Mouse (Mus musculus): ENCODE measurements around the gene Enkur. TPM values are rescaled to one million over a fixed set of nuclear protein-coding genes. Genes with fewer than 3 reads are reported as not detected.
"Not testable (repeated sequence)": the region's sequence is repeated elsewhere in the genome, so short reads cannot be mapped to it uniquely, and the experiment has no call there.

Gene Enkur
- total RNA-seq (2014; fragmentation: Nextera tagmentation) (not detected in 2 replicates), total RNA-seq (2017) (0.22 and 0.52 TPM in 2 replicates), polyA plus RNA-seq (2012) (not detected in 2 replicates)

GRCm38 (mm10) chr2:21204912-21205830, at the start of gene Enkur, which contains the start of gene Thnsl1:
Gene Enkur, minus strand, starts transcription at chr2:21205365.
Gene Thnsl1, plus strand, starts transcription at chr2:21205724.
- ATAC-seq (ENCODE audit: extremely low read depth, insufficient number of reproducible peaks, low FRiP score, poor library complexity, severe bottlenecking): peak; percentile 97
- Histone ChIP-seq H3K36me3 (replicated peaks) (no peaks in the 10 kb centered on the region), H3K27me3 (ENCODE audit: insufficient read depth, low read length) (no peaks in the 10 kb centered on the region), H3K9me3 (replicated peaks) (no peaks in the 10 kb centered on the region), H3K4me1 (ENCODE audit: insufficient read depth, low read depth, low read length) (peaks cover 19% of the 10 kb centered on the region), H3K4me3 (ENCODE audit: low read depth, low read length) (peak within 1 kb of the TSS; percentile 77)
- peak; percentile 84 for DNase-seq (ENCODE audit: low spot score)
- no peak for TF ChIP-seq CTCF (IDR thresholded peaks at IDR 0.05; ENCODE audit: low read depth, low read length)
- TF ChIP-seq POLR2AphosphoS5 (IDR thresholded peaks at IDR 0.05; ENCODE audit: insufficient replicate concordance, low read depth, low read length): no peak
- TF ChIP-seq GATA2 (IDR thresholded peaks at IDR 0.05; ENCODE audit: borderline replicate concordance, low read depth, low read length): no peak
- no peak for TF ChIP-seq GATA1 (IDR thresholded peaks at IDR 0.05; ENCODE audit: borderline replicate concordance, low read length)
- TF ChIP-seq TAL1 (conservative IDR thresholded peaks at IDR 0.05; ENCODE audit: low read depth, low read length): no peak

- ATAC-seq (ENCODE audit: extremely low read depth, insufficient number of reproducible peaks, low FRiP score, poor library complexity, severe bottlenecking): no peak
- no peak for DNase-seq (ENCODE audit: low spot score)
- Histone ChIP-seq H3K4me3 (ENCODE audit: low read depth, low read length) (no peak overlapping the region), H3K36me3 (replicated peaks) (no peaks in the 10 kb centered on the region), H3K9me3 (replicated peaks) (no peaks in the 10 kb centered on the region), H3K4me1 (ENCODE audit: insufficient read depth, low read depth, low read length) (no peaks in the 10 kb centered on the region), H3K27me3 (ENCODE audit: insufficient read depth, low read length) (0 out of 2 replicates have a peak, but pooled peaks cover 2% of the 10 kb centered on the region)
- no peak for TF ChIP-seq GATA1 (IDR thresholded peaks at IDR 0.05; ENCODE audit: borderline replicate concordance, low read length)
These were observed 49.1 kb upstream of the Enkur start for GRCm38 (mm10) chr2:21254308-21254707.

GRCm38 (mm10) chr2:21253644-21254043, 48.5 kb upstream of the Enkur start:
- no peaks in the 10 kb centered on the region for H3K4me1 ChIP-seq (ENCODE audit: insufficient read depth, low read depth, low read length)
- H3K27me3 ChIP-seq (ENCODE audit: insufficient read depth, low read length): 0 out of 2 replicates have a peak, but pooled peaks cover 2% of the 10 kb centered on the region
- no peak for DNase-seq (ENCODE audit: low spot score)
- TF ChIP-seq CTCF (IDR thresholded peaks at IDR 0.05; ENCODE audit: low read depth, low read length): no peak
- TF ChIP-seq POLR2AphosphoS5 (IDR thresholded peaks at IDR 0.05; ENCODE audit: insufficient replicate concordance, low read depth, low read length): no peak
- no peaks in the 10 kb centered on the region for H3K9me3 ChIP-seq (replicated peaks)
- no peak overlapping the region for H3K4me3 ChIP-seq (ENCODE audit: low read depth, low read length)
- no peak for ATAC-seq (ENCODE audit: extremely low read depth, insufficient number of reproducible peaks, low FRiP score, poor library complexity, severe bottlenecking)
- H3K36me3 ChIP-seq (replicated peaks): no peaks in the 10 kb centered on the region

GRCm38 (mm10) chr2:21245477-21246102, 40.4 kb upstream of the Enkur start:
- DNase-seq (ENCODE audit: low spot score): no peak
- Histone ChIP-seq H3K4me3 (ENCODE audit: low read depth, low read length) (no peak overlapping the region), H3K9me3 (replicated peaks) (no peaks in the 10 kb centered on the region), H3K27me3 (ENCODE audit: insufficient read depth, low read length) (no peaks in the 10 kb centered on the region), H3K36me3 (replicated peaks) (no peaks in the 10 kb centered on the region), H3K4me1 (ENCODE audit: insufficient read depth, low read depth, low read length) (no peaks in the 10 kb centered on the region)
- TF ChIP-seq TAL1 (conservative IDR thresholded peaks at IDR 0.05; ENCODE audit: low read depth, low read length) (no peak), GATA1 (IDR thresholded peaks at IDR 0.05; ENCODE audit: borderline replicate concordance, low read length) (no peak), POLR2AphosphoS5 (IDR thresholded peaks at IDR 0.05; ENCODE audit: insufficient replicate concordance, low read depth, low read length) (no peak), CTCF (IDR thresholded peaks at IDR 0.05; ENCODE audit: low read depth, low read length) (no peak), GATA2 (IDR thresholded peaks at IDR 0.05; ENCODE audit: borderline replicate concordance, low read depth, low read length) (no peak)
- ATAC-seq (ENCODE audit: extremely low read depth, insufficient number of reproducible peaks, low FRiP score, poor library complexity, severe bottlenecking): no peak

- Histone ChIP-seq H3K27me3 (ENCODE audit: insufficient read depth, low read length) (no peaks in the 10 kb centered on the region), H3K4me1 (ENCODE audit: insufficient read depth, low read depth, low read length) (no peaks in the 10 kb centered on the region), H3K9me3 (replicated peaks) (no peaks in the 10 kb centered on the region), H3K36me3 (replicated peaks) (no peaks in the 10 kb centered on the region), H3K4me3 (ENCODE audit: low read depth, low read length) (no peak overlapping the region)
- DNase-seq (ENCODE audit: low spot score) (no peak), ATAC-seq (ENCODE audit: extremely low read depth, insufficient number of reproducible peaks, low FRiP score, poor library complexity, severe bottlenecking) (no peak)
- no peak for TF ChIP-seq GATA1 (IDR thresholded peaks at IDR 0.05; ENCODE audit: borderline replicate concordance, low read length)
- no peak for TF ChIP-seq GATA2 (IDR thresholded peaks at IDR 0.05; ENCODE audit: borderline replicate concordance, low read depth, low read length)
- no peak for TF ChIP-seq CTCF (IDR thresholded peaks at IDR 0.05; ENCODE audit: low read depth, low read length)
- TF ChIP-seq POLR2AphosphoS5 (IDR thresholded peaks at IDR 0.05; ENCODE audit: insufficient replicate concordance, low read depth, low read length): no peak
- TF ChIP-seq TAL1 (conservative IDR thresholded peaks at IDR 0.05; ENCODE audit: low read depth, low read length): no peak
These were observed 39.8 kb upstream of the Enkur start for GRCm38 (mm10) chr2:21244986-21245385.

GRCm38 (mm10) chr2:21244104-21244503, 38.9 kb upstream of the Enkur start:
- DNase-seq (ENCODE audit: low spot score); H3K9me3 ChIP-seq (replicated peaks); H3K27me3 ChIP-seq (ENCODE audit: insufficient read depth, low read length); H3K4me3 ChIP-seq (ENCODE audit: low read depth, low read length); H3K36me3 ChIP-seq (replicated peaks); ATAC-seq (ENCODE audit: extremely low read depth, insufficient number of reproducible peaks, low FRiP score, poor library complexity, severe bottlenecking); H3K4me1 ChIP-seq (ENCODE audit: insufficient read depth, low read depth, low read length): not testable (repeated sequence)
